Mouse (Mus musculus) ES-Bruce4 (cell line): ENCODE results near the gene Cst12. TPM values are rescaled to one million over a fixed set of nuclear protein-coding genes. Genes with fewer than 3 reads are reported as not detected.
"Not testable (repeated sequence)": the region's sequence is repeated elsewhere in the genome, so short reads cannot be mapped to it uniquely, and the experiment has no call there.

Experiments used
- H3K27ac ChIP-seq: 2 replicates; pipeline ENCODE4 v1.5.1; 2012; ENCODE audit warnings: low read length, inconsistent platforms; ENCODE audit not compliant: insufficient read depth
- H3K27me3 ChIP-seq: 2 replicates; pipeline ENCODE4 v1.6.1; 2012; ENCODE audit warnings: mild to moderate bottlenecking, low read length, inconsistent platforms; ENCODE audit not compliant: control insufficient read depth, poor library complexity, insufficient read depth, severe bottlenecking
- H3K36me3 ChIP-seq: 2 replicates; pipeline ENCODE4 v1.6.1; 2012; ENCODE audit warnings: inconsistent platforms, mild to moderate bottlenecking, low read length, moderate library complexity; ENCODE audit not compliant: control insufficient read depth, poor library complexity, insufficient read depth, severe bottlenecking
- H3K4me1 ChIP-seq: one replicate; pipeline ENCODE4 v1.8.1; 2011; ENCODE audit warnings: low read length; ENCODE audit not compliant: control insufficient read depth, insufficient read depth
- H3K4me3 ChIP-seq: 2 replicates; pipeline ENCODE4 v1.5.1; 2011; ENCODE audit warnings: low read depth, mild to moderate bottlenecking, low read length
- H3K9ac ChIP-seq: 2 replicates; pipeline ENCODE4 v1.6.1; 2012; ENCODE audit warnings: low read depth, mild to moderate bottlenecking, inconsistent platforms; ENCODE audit not compliant: poor library complexity, severe bottlenecking
- H3K9me3 ChIP-seq: replicated peaks from 2 replicates; pipeline ENCODE4 v1.6.1; 2012; ENCODE audit warnings: mild to moderate bottlenecking, low read length, inconsistent platforms; ENCODE audit not compliant: control insufficient read depth, poor library complexity, insufficient read depth, severe bottlenecking
- CTCF ChIP-seq: IDR thresholded peaks from one replicate; pipeline ENCODE4 v1.8.1; 2011; ENCODE audit warnings: low read depth, low read length
- EP300 ChIP-seq: IDR thresholded peaks from 2 replicates; pipeline ENCODE4 v1.6.1; 2011; ENCODE audit warnings: low read depth, low read length; ENCODE audit not compliant: insufficient read depth
- POLR2A ChIP-seq: IDR thresholded peaks from one replicate; pipeline ENCODE4 v1.8.1; 2011; ENCODE audit warnings: low read length; ENCODE audit not compliant: insufficient read depth
- polyA plus RNA-seq: library from polyadenylated mRNA; stranded (reverse); fragments of >200 nt; gene quantifications from 2 replicates; pipeline ENCODE4 v1.2.4, GENCODE M21; 2011; ENCODE audit warnings: low read depth; ENCODE audit not compliant: missing spikeins, insufficient read depth, insufficient read length

Gene Cst12
- polyA plus RNA-seq, 1 experiment: not detected

DNA sequence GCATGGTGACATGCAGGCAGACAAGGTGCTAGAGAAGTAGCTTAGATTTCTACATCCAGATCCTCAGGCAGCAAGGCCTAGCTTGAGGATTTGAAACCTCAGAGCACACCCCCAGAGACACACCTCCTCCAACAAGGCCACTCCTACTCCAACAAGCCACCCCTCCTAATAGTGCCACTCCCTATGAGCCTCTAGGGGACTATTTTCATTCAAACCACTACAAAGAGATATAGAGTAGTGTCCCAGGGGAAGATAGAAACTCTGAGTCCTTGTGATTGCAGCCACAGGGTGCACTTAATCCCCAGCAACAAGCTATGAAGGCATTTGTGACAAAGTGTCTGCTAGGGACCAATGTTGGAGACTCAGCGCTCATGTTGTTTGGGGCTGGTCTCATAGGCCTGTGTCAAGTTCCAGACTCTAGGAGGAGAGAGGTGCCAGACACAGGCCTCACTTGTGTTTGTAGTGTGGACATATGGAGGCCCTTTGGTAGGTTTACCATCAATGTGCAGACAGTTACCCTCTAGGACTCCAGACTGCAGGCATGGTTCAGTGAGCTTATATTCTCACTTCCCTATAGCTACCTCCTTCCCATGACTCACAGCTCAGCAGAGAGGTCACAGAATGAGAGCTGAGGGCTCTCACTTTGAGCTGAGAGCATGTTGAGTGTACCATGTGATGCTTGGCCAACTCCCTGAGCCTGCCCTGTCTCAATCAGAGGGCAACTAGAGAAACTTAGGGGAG, 25.3 kb upstream of the Cst12 start:
- no peak for TF ChIP-seq POLR2A
- no peak for TF ChIP-seq CTCF
- TF ChIP-seq EP300: no peak
- no peak overlapping the region for H3K27ac ChIP-seq
- H3K27me3 ChIP-seq: no peaks in the 10 kb centered on the region
- H3K9ac ChIP-seq: no peak overlapping the region
- no peaks in the 10 kb centered on the region for H3K9me3 ChIP-seq
- H3K4me1 ChIP-seq: no peaks in the 10 kb centered on the region
- no peak overlapping the region for H3K4me3 ChIP-seq
- no peaks in the 10 kb centered on the region for H3K36me3 ChIP-seq

DNA sequence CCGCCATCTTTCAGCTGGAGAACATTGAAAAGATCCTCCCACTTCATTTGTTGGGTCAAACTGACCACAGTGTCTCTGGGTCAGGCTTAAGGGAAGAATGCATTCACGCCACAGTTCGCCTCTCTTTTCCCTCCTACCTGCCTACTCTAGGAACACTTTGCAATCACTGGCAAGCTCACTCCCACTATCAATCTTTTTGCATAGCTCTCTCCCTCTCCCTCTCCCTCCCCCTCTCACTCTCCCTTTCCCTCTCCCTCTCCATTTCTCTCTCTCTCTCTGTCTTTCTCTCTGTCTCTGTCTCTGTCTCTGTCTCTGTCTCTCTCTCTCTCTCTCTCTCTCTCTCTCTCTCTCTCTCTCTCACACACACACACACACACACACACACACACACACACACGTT, 17.8 kb upstream of the Cst12 start, which contains the start of gene Cst11:
Gene Cst11, minus strand, starts transcription at position 101 of the 400 bp plus-strand sequence.
- not testable (repeated sequence) for H3K9ac ChIP-seq, H3K4me1 ChIP-seq

DNA sequence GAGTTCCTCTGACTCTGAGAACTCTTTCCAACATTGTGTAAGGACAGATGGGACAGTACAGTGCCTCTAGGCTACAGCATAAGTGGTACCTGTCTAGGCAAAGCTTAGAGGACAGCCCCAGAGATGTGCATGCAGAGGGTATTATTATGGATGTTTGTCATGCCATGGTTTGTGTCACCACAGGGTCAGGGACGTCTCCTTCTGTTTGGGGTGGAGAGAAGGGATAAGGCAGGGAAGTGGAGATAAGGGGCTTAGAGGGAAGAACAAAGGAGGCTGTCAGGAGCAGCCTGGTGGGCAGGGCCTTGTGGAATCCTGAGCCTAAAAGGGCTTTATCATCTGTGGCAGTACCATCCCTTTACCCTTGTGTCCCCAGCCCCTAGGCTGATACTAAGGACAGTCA, 7.5 kb upstream of the Cst12 start, which contains the start of gene 8030411F24Rik:
Gene 8030411F24Rik, plus strand, starts transcription at position 301 of the 400 bp plus-strand sequence.
- H3K4me1 ChIP-seq: no peaks in the 10 kb centered on the region
- TF ChIP-seq EP300: no peak
- no peak for TF ChIP-seq CTCF
- TF ChIP-seq POLR2A: no peak
- no peaks in the 10 kb centered on the region for H3K9me3 ChIP-seq
- no peak within 1 kb of the TSS for H3K4me3 ChIP-seq
- no peak within 1 kb of the TSS for H3K9ac ChIP-seq
- no peaks in the 10 kb centered on the region for H3K27me3 ChIP-seq
- H3K36me3 ChIP-seq: no peaks in the 10 kb centered on the region
- H3K27ac ChIP-seq: no peak within 1 kb of the TSS

More for the DNA sequence above, 17.8 kb upstream of the Cst12 start, which contains the start of gene Cst11:
- H3K9me3 ChIP-seq, H3K27me3 ChIP-seq, H3K4me3 ChIP-seq, H3K36me3 ChIP-seq, H3K27ac ChIP-seq: not testable (repeated sequence)

DNA sequence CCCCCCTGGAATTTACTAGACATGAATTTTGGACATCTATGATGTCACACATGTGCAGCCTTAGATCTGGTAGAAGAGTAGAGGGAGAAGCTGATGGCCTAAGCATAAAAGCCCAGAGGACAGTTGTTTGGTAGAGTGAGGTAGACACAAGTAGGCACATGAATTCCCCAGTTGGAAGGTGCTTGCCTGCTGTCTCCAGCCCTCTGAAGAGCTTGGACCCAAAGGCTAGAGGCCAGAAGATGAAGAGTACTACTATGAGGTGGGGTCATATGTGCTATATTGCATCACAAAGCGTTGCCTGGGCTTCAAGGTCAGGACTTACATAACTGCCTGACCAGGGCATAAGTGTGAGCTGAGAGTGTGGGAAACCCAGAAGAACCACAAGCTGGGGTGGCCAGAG, 9.3 kb downstream of the Cst12 start, which contains the start of gene Cst8:
Gene Cst8, plus strand, starts transcription at position 301 of the 400 bp plus-strand sequence.
- Histone ChIP-seq H3K4me3 (no peak within 1 kb of the TSS), H3K36me3 (no peaks in the 10 kb centered on the region), H3K27ac (no peak within 1 kb of the TSS), H3K9me3 (no peaks in the 10 kb centered on the region), H3K9ac (no peak within 1 kb of the TSS), H3K27me3 (no peaks in the 10 kb centered on the region), H3K4me1 (no peaks in the 10 kb centered on the region)
- TF ChIP-seq POLR2A (no peak), CTCF (no peak), EP300 (no peak)

DNA sequence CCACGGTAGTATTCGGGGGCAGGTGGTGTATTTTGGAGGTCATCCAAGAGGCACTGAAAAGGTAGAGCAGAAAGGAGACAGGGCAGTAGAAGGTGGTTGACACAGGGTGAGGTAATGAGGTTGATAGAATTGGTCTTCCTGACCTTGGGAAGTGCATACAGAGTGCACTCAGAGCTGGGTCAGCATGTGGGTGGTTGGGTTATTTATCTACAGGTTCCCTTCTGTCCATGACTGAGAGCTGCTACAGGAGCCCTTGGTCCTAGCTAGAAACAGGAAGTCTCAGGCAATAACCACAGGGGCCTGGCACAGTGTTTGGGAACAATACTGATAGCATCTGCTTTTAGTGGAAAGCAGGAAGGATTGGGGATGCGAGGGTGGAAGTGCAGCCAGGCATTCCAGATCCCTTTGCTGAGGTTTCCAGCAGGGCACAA, 12.3 kb downstream of the Cst12 start:
- no peaks in the 10 kb centered on the region for H3K4me1 ChIP-seq
- H3K36me3 ChIP-seq: no peaks in the 10 kb centered on the region
- H3K9ac ChIP-seq: no peak overlapping the region
- H3K9me3 ChIP-seq: no peaks in the 10 kb centered on the region
- H3K27me3 ChIP-seq: no peaks in the 10 kb centered on the region
- no peak overlapping the region for H3K4me3 ChIP-seq
- no peak for TF ChIP-seq POLR2A
- no peak for TF ChIP-seq CTCF
- no peak for TF ChIP-seq EP300
- no peak overlapping the region for H3K27ac ChIP-seq

DNA sequence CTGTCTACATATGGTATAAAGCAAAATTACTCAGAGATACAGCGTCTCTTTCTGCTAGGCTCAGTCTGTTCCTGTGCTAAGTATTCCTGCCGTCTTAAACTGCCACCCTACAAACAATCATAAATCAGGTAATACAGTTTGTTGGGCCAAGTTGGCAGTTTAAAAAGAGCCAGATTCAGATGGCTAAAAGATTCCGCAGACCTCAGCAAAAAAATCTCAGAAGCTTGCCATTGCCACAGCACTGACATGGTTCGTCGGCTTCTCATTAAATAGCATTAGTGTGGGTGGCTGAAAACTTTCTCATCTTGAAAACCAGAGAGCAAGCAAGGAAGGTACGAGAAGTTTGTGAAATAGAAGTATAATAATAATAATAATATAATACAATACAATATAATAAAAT, 17.5 kb downstream of the Cst12 start:
- TF ChIP-seq CTCF (no peak), POLR2A (no peak), EP300 (no peak)
- Histone ChIP-seq H3K4me1 (no peaks in the 10 kb centered on the region), H3K36me3 (no peaks in the 10 kb centered on the region), H3K9me3 (no peaks in the 10 kb centered on the region), H3K4me3 (no peak overlapping the region), H3K27me3 (no peaks in the 10 kb centered on the region), H3K9ac (no peak overlapping the region), H3K27ac (no peak overlapping the region)
